In the genomic region with DNA sequence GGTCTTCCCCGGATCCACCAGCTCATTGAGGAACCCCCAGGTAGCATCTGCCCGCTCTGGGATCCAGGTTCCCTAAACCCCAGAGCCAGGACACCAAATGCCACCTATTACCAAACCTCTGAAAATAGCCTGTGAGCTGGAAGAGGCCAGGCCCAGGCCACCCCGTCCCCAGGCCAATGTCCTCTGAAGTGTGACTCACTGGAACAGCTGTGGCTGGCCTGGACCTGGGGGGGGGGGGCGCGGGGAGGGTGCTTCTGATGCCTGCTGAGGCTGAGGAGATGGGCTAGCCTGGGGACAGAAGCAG, we compare ENCODE assay signal across 9 mouse cellular contexts. TPM values are rescaled to one million over a fixed set of nuclear protein-coding genes. Genes with fewer than 3 reads are reported as not detected.
DNase-seq lines count a peak whose midpoint lies in the region.
"Had no signal": no experiment of that assay in that cellular context is flagged by ENCODE, and none has a peak within 500 bp of the region (broad histone marks: within the 10 kb centered on the region; RNA-seq: fewer than 3 reads in every experiment).

No protein-coding gene starts in this region.

- intact Hi-C loops in gastrocnemius, postnatal 14 days (cut with DNase I; ENCODE audit: low total_unique reads), result no loop called here
- intact Hi-C loops in left cerebral cortex, postnatal 14 days (cut with DNase I), result no loop called here

- peak; percentile 31 for DNase-seq in kidney, adult 9 months
- DNase-seq in kidney, adult 18-20 months, result no peak
- DNase-seq in urinary bladder, adult 2 months (ENCODE audit: low spot score), result peak; percentile 19
- no peak for DNase-seq in urinary bladder, postnatal 10 days (ENCODE audit: low spot score)
- peak; percentile 69 for DNase-seq in gastrocnemius, postnatal 14 days
- DNase-seq in layer of hippocampus, adult 11-12 months (ENCODE audit: low spot score), result no peak
- DNase-seq in left cerebral cortex, postnatal 14 days (ENCODE audit: low spot score in 2 of 2), result no peak
- DNase-seq: forebrain, postnatal 0 days; thymus, adult 2 months had no signal

RNA-seq across cellular contexts. Expression of gene Smim24, which starts 28.9 kb away (rescaled TPM):
- polyA plus RNA-seq in urinary bladder, adult 2 months (2012; rRNA removed), result 5.0 and 6.9 TPM in 2 replicates
- total RNA-seq in gastrocnemius, postnatal 14 days (2021), result under 1 TPM; 0.45 to 0.91 TPM
- total RNA-seq in left cerebral cortex, postnatal 14 days (2021), result 1 to 10 TPM; 1.8 to 1.9 TPM

RNA-seq across cellular contexts. Expression of gene Gm48552, which starts 32.9 kb away (rescaled TPM):
- 2.7 and 3.6 TPM in 2 replicates for polyA plus RNA-seq in urinary bladder, adult 2 months (2012; rRNA removed)
- under 1 TPM in 1 of 2 experiments, not detected in 1; 0.80 TPM for total RNA-seq in gastrocnemius, postnatal 14 days (2021)
- 1 to 10 TPM; 2.8 to 4.7 TPM for total RNA-seq in left cerebral cortex, postnatal 14 days (2021)

RNA-seq across cellular contexts. Expression of gene Nfic, which starts 33.7 kb away (rescaled TPM):
- 28.4 and 67.0 TPM in 2 replicates for polyA plus RNA-seq in urinary bladder, adult 2 months (2012; rRNA removed)
- 100 to 1,000 TPM; 262 to 320 TPM for total RNA-seq in gastrocnemius, postnatal 14 days (2021)
- 10 to 100 TPM; 67.0 to 69.8 TPM for total RNA-seq in left cerebral cortex, postnatal 14 days (2021)

RNA-seq across cellular contexts. Expression of gene Gm48551, which starts 37.5 kb away (rescaled TPM):
- polyA plus RNA-seq in urinary bladder, adult 2 months (2012; rRNA removed), result 3.6 and 3.8 TPM in 2 replicates
- under 1 TPM; 0.41 to 0.47 TPM for total RNA-seq in gastrocnemius, postnatal 14 days (2021)
- 1 to 10 TPM; 2.4 to 3.2 TPM for total RNA-seq in left cerebral cortex, postnatal 14 days (2021)

RNA-seq across cellular contexts. Expression of gene Dohh, which starts 37.5 kb away (rescaled TPM):
- polyA plus RNA-seq in urinary bladder, adult 2 months (2012; rRNA removed), result 42.9 and 47.4 TPM in 2 replicates
- 10 to 100 TPM; 38.6 to 39.8 TPM for total RNA-seq in gastrocnemius, postnatal 14 days (2021)
- 10 to 100 TPM; 82.4 to 88.6 TPM for total RNA-seq in left cerebral cortex, postnatal 14 days (2021)

Comparison
In these comparisons a context has a peak if more than half of its experiments do, and no peak if none do; other contexts are left out.
1. DNase-seq: peak in kidney, adult 9 months (single experiment), urinary bladder, adult 2 months (single experiment) and gastrocnemius, postnatal 14 days (single experiment); none in kidney, adult 18-20 months (single experiment), urinary bladder, postnatal 10 days (single experiment), layer of hippocampus, adult 11-12 months (single experiment) and left cerebral cortex, postnatal 14 days (0 of 2).